Mouse (Mus musculus): ENCODE data around the gene Ncbp2.

Ncbp2 gene

GRCm38 (mm10) chr16:32009913-32010312 is 61.6 kb downstream of the Ncbp2 start:
- no peak for DNase-seq (ENCODE audit: low read depth, low spot score)

- DNase-seq (ENCODE audit: low read depth, low spot score), result no peak
Observed at GRCm38 (mm10) chr16:32010330-32010729, 62.0 kb downstream of the Ncbp2 start.

Measured in retina, adult 2 months (tissue).